Mouse (Mus musculus): ENCODE measurements at regions not wholly inside any gene's neighbourhood (a gene's known extent, or its start where the extent isn't known, plus 50 kb on each side); places are given as distances from the start of the nearest gene placed in this dataset.

DNA sequence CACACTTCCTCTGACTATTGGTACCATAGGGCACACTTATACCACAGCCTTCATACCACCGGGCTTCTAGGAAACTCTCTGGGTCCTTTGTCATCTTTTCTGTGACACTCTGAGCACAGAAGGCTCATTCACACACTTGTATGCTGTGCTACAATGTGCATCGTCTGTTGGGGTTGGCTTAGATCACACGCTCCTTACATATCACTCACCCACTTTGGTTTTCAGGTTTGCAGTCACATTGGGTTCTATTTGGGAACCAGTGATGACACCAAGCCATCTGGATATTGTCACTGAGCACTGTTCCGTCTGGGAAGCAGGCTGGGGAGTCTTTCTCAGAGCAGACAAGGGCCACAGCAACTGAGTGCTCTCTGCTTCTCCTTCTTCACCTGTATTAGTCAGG lies 74.1 kb upstream of the Vldlr start:
- DNase-seq, result no peak

DNA sequence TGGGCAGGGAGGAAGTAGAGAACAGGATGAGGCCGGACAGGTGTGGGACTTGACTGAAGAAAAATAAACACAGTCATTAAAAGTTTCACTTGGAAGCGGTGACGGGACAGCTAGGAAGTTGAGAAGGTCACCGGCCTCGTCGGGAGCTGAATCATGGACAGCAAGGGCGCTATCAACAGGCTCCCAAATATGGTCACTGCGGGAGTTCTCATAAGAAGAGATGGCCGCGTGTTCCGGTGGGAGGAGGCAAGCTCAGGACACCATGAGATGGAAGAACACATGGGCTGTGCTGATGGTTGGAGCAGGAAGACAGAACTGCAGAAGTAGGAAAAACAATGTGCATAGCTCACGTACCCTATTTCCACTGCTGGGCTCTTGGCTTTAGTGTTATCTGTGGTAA lies 68.9 kb upstream of the Vldlr start:
- no peak for DNase-seq

DNA sequence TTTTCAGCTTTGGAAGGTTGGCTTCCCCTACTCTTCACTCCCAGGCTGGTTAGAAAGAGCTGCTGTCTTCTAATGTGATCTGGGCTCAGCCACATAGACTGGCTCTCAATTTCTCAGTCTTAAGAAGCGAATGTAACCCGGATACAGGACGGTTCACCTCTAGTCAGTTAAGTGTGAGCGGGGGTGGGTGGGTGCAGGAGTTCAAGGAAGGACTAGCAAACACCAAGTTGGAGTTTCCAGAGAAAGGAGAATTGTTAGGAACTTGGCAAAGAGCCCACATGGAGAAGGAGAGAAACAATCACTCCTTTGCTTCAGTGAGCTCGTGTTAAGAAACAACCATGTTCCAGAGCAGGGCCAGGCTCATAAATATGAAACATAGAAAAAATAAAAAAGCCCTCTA lies 68.0 kb upstream of the Vldlr start:
- DNase-seq, result no peak

DNA sequence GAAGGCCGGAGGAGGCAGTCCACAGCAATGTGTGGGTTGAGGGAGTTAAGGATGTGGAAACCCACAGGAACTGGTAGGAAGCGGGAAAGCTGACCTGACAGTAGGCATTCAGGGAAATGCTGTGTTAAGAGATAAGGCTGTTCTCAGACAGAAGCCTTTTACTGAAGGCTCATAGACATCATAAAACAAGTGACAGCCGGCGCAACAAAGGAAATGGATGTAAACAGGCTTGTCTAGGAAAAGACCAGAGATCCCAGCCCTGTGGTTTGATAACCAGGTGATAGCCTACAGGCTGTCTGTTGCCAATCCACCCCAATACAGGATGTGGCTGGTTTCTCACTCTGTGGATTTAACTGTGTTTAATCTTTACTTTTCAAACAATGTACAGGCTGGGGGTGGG lies 66.7 kb upstream of the Vldlr start:
- no peak for DNase-seq

DNA sequence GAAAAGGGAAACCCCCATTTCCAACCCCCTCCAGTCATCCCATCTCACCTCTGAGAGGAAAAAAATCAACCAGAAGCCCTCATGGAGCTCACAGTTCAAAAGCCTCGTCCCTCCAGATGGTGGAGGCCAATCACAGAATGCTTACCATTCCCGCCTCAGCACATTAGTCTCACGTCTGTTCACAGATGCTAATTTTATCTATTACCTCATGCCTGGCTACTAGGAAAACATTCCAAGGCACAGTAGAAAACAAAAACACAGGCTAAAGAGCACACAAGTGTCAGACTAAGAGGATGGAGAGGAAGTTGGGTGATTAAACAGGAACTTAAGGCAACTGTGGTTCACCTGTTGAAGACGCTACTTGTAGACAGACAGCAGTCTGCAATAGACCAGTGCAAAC lies 54.4 kb upstream of the Vldlr start:
- DNase-seq, result no peak

All from cerebellum, adult 11 months (tissue).